Mouse (Mus musculus) midbrain, embryonic 14.5 days (tissue): ENCODE measurements around the gene Fos. TPM values are rescaled to one million over a fixed set of nuclear protein-coding genes. Genes with fewer than 3 reads are reported as not detected.

ENCODE experiments used
- ATAC-seq: fragments of 200-750 bp; cut with Nextera tagmentation; 2 replicates; pipeline ENCODE4 v1.8.0; 2017; ENCODE audit warnings: moderate number of reproducible peaks, moderate library complexity; ENCODE audit not compliant: low FRiP score, low TSS enrichment
- DNase-seq: peaks from one replicate; pipeline ENCODE4 v3.0.0-alpha.2; 2015
- H3K27ac ChIP-seq: fragments of 300-500 bp; sonication (generic); replicated peaks from 2 replicates; pipeline ENCODE4 v1.5.1; 2014; ENCODE audit warnings: mild to moderate bottlenecking, low read depth, low read length, moderate library complexity
- H3K27me3 ChIP-seq: fragments of 300-500 bp; sonication (generic); 2 replicates; pipeline ENCODE4 v1.6.1; 2014; ENCODE audit warnings: low read length, control low read depth, mixed read lengths; ENCODE audit not compliant: control insufficient read depth, insufficient read depth
- H3K36me3 ChIP-seq: fragments of 300-500 bp; sonication (generic); 2 replicates; pipeline ENCODE4 v1.6.1; 2014; ENCODE audit warnings: low read length, control low read depth; ENCODE audit not compliant: control insufficient read depth, insufficient read depth
- H3K4me1 ChIP-seq: fragments of 300-500 bp; sonication (generic); 2 replicates; pipeline ENCODE4 v1.6.1; 2014; ENCODE audit warnings: mild to moderate bottlenecking, antibody characterized with exemption, low read length, control low read depth; ENCODE audit not compliant: control insufficient read depth, insufficient read depth
- H3K4me2 ChIP-seq: fragments of 300-500 bp; sonication (generic); 2 replicates; pipeline ENCODE4 v1.6.1; 2014; ENCODE audit warnings: mild to moderate bottlenecking, low read length, moderate library complexity
- H3K4me3 ChIP-seq: fragments of 300-500 bp; sonication (generic); replicated peaks from 2 replicates; pipeline ENCODE4 v1.5.1; 2014; ENCODE audit warnings: low read depth, low read length
- H3K9ac ChIP-seq: fragments of 300-500 bp; sonication (generic); replicated peaks from 2 replicates; pipeline ENCODE4 v1.6.1; 2014; ENCODE audit warnings: mild to moderate bottlenecking, low read length, moderate library complexity
- H3K9me3 ChIP-seq: fragments of 300-500 bp; sonication (generic); 2 replicates; pipeline ENCODE4 v1.6.1; 2016; ENCODE audit warnings: low read length, control low read depth, mixed read lengths; ENCODE audit not compliant: control insufficient read depth
- WGBS: fragments of 180-500 bp; shearing (Covaris S2); extraction: QIAGEN DNeasy Blood & Tissue Kit; methylation state at CpG from one replicate; pipeline ENCODE4 v1.1.7; 2014; 5-methylcytosine and 5-hydroxymethylcytosine counted together
- polyA plus RNA-seq: library from polyadenylated mRNA; unstranded; fragments of >200 nt; fragmentation: Nextera tagmentation; extraction: Ambion mirVana; gene quantifications from 2 replicates; pipeline ENCODE4 v1.2.1, GENCODE M21; 2014

Fos gene
- polyA plus RNA-seq = 1.1 and 1.2 TPM in 2 replicates

DNA sequence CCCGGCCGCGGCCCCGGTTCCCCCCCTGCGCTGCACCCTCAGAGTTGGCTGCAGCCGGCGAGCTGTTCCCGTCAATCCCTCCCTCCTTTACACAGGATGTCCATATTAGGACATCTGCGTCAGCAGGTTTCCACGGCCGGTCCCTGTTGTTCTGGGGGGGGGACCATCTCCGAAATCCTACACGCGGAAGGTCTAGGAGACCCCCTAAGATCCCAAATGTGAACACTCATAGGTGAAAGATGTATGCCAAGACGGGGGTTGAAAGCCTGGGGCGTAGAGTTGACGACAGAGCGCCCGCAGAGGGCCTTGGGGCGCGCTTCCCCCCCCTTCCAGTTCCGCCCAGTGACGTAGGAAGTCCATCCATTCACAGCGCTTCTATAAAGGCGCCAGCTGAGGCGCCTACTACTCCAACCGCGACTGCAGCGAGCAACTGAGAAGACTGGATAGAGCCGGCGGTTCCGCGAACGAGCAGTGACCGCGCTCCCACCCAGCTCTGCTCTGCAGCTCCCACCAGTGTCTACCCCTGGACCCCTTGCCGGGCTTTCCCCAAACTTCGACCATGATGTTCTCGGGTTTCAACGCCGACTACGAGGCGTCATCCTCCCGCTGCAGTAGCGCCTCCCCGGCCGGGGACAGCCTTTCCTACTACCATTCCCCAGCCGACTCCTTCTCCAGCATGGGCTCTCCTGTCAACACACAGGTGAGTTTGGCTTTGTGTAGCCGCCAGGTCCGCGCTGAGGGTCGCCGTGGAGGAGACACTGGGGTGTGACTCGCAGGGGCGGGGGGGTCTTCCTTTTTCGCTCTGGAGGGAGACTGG is at the start of gene Fos:
Gene Fos, plus strand, starts transcription at position 410 of the 817 bp plus-strand sequence.
- Histone ChIP-seq H3K9ac (peak within 1 kb of the TSS; percentile 14; the same call in 1 of the 2 replicates), H3K9me3 (no peaks in the 10 kb centered on the region), H3K4me1 (peaks cover 29% of the 10 kb centered on the region), H3K27me3 (peaks cover 17% of the 10 kb centered on the region), H3K4me2 (peak within 1 kb of the TSS; percentile 98), H3K4me3 (peak within 1 kb of the TSS; percentile 46), H3K36me3 (no peaks in the 10 kb centered on the region), H3K27ac (no peak within 1 kb of the TSS)
- under 1% methylated on average over 56 of the region's 56 CpGs for WGBS
- ATAC-seq (peak; percentile 89), DNase-seq (peak; percentile 91)

DNA sequence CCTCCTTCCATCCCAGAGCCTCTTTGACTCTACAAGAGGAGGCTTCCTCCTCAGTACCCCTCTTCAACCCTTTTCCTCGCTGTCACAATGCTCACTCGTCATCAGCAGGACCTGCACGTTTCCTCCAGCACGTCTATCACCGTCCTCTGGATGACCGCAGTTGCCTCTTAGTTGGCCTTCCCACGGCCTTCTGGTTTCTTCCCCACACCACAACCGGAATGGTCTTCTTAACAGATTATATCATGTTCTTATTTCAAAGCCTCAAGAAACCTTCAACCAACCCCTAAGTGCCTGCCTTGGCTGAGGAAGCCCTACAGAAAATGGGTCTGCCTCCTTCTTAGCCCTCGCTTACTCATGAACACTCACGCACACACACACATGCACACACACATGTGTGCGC is 48.0 kb upstream of the Fos start:
- H3K27me3 ChIP-seq = no peaks in the 10 kb centered on the region
- ATAC-seq (no peak), DNase-seq (no peak)
- H3K36me3 ChIP-seq = no peaks in the 10 kb centered on the region
- no peak overlapping the region for H3K27ac ChIP-seq
- no peak overlapping the region for H3K4me3 ChIP-seq
- H3K4me1 ChIP-seq = no peaks in the 10 kb centered on the region
- H3K9ac ChIP-seq = no peak overlapping the region
- no peak overlapping the region for H3K4me2 ChIP-seq
- WGBS = 94% methylated on average over 11 of the region's 11 CpGs
- no peaks in the 10 kb centered on the region for H3K9me3 ChIP-seq

DNA sequence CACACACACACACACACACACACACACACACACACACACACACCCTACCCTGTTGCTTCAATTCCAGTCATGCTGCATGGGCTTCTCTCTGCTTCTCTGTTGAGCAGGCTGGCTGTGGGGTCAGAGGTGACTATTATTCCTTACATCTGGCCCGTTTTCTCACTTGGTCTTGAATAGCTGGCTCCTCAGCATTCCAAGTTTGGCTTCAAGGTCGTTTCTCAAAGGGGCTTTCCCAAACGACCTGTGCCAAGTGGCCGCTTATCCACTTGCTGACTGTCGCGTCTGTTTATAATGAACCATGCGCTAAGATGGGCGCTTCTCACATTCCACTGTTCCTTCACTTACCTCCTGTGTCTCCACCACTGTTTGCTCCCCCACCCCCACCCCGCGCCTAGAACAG is 47.6 kb upstream of the Fos start:
- WGBS = 70% methylated on average over 10 of the region's 10 CpGs
- Histone ChIP-seq H3K9ac (no peak overlapping the region), H3K27me3 (no peaks in the 10 kb centered on the region), H3K9me3 (no peaks in the 10 kb centered on the region), H3K4me3 (no peak overlapping the region), H3K27ac (no peak overlapping the region), H3K4me2 (no peak overlapping the region), H3K4me1 (no peaks in the 10 kb centered on the region), H3K36me3 (no peaks in the 10 kb centered on the region)
- DNase-seq = no peak
- no peak for ATAC-seq

DNA sequence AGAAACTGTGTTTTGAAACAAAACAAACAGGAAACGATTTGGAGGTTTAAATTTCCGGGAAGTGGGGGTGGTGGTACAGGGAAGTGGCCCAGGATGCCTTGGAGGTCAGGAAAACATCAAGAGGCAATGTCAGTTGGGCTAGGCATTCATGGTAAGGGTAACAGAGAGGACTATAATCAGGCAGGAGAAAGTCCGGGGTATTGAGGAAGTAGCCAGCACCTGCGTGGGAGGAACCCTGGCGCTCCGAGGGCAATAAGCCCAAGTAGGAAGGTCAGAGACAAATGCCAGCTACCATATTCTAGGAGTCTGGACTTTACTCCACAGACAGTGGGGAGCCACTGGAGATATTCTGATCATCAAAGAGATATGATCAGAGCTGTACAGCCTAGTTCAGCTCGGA is 45.9 kb upstream of the Fos start:
- WGBS = 86% methylated on average over 7 of the region's 7 CpGs
- ATAC-seq (no peak), DNase-seq (no peak)
- no peaks in the 10 kb centered on the region for H3K9me3 ChIP-seq
- no peaks in the 10 kb centered on the region for H3K27me3 ChIP-seq
- no peaks in the 10 kb centered on the region for H3K4me1 ChIP-seq
- H3K4me2 ChIP-seq = no peak overlapping the region
- H3K9ac ChIP-seq = no peak overlapping the region
- no peak overlapping the region for H3K4me3 ChIP-seq
- H3K36me3 ChIP-seq = no peaks in the 10 kb centered on the region
- no peak overlapping the region for H3K27ac ChIP-seq

DNA sequence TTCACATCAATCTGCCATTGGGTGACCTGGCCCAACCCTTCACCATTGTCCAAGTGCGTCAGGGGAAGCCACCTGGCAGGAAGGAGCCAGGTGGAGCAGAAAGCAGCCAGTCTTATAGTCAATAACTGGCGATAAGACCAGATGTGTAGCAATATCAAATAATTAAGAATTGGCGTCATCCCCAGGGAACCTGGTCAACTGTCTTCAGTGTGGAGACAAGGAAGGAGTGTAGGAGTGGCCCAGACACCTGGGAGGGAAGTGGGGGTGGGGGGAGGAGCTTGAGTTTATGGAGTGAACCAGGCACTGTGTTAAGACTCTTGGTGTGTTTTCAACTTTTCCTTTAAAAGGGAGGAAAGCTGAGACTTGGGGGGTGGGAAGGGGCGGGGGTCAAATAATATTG is 43.7 kb upstream of the Fos start:
- no peak overlapping the region for H3K4me3 ChIP-seq

DNA sequence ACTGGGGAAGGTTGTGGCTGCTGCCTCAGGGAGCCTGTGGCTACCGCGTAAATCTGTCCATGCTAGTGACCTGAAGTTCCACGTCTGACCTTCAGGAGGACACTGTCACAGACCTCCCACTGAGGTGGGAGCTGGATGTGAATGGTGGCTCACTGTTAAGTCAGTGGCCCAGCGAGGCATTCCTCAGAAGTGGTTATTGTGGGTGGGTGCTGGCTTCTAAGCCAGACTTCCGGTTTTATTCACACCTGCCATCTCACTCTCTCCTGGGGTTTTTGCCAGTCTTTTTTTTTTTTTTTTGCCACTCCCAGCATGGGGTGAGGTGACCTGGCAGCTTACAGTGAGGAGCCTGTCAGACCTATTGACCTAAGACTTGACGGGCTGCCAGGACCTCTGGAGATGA is 43.3 kb upstream of the Fos start:
- Histone ChIP-seq H3K36me3 (no peaks in the 10 kb centered on the region), H3K4me1 (no peaks in the 10 kb centered on the region), H3K4me2 (no peak overlapping the region), H3K27me3 (no peaks in the 10 kb centered on the region), H3K27ac (no peak overlapping the region), H3K9ac (no peak overlapping the region), H3K4me3 (no peak overlapping the region), H3K9me3 (no peaks in the 10 kb centered on the region)
- DNase-seq (no peak), ATAC-seq (no peak)
- WGBS = 68% methylated on average over 6 of the region's 6 CpGs

More for the DNA sequence above, 43.7 kb upstream of the Fos start:
- Histone ChIP-seq H3K36me3 (no peaks in the 10 kb centered on the region), H3K9me3 (no peaks in the 10 kb centered on the region), H3K4me1 (no peaks in the 10 kb centered on the region), H3K4me2 (no peak overlapping the region), H3K9ac (no peak overlapping the region), H3K27ac (no peak overlapping the region), H3K27me3 (no peaks in the 10 kb centered on the region)
- DNase-seq = no peak
- no peak for ATAC-seq
- WGBS = 76% methylated on average over 4 of the region's 4 CpGs

DNA sequence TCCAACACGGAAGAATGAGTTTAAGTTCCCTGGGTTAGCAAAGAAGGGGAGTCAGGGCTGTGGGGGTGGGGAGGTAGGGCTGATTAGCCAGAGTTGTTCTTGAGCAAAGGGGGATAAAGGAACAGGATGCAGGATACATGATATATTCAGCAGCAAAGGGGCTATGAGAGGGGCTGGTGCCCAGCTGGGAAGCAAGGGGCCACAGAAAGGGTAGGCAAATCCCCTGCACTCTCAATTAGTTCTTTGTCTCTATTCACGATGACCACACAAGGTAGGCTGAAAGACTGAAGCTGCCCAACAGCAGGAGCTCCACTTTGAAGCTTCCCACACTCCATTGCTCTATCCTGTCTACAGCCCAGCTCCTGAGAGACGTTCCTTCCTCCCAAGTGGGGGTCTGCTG is 39.8 kb upstream of the Fos start:
- no peaks in the 10 kb centered on the region for H3K9me3 ChIP-seq
- no peak overlapping the region for H3K9ac ChIP-seq
- no peaks in the 10 kb centered on the region for H3K36me3 ChIP-seq
- 6% methylated on average over 3 of the region's 3 CpGs for WGBS
- ATAC-seq (no peak), DNase-seq (no peak)
- no peaks in the 10 kb centered on the region for H3K27me3 ChIP-seq
- no peak overlapping the region for H3K4me2 ChIP-seq
- H3K27ac ChIP-seq = no peak overlapping the region
- no peak overlapping the region for H3K4me3 ChIP-seq
- H3K4me1 ChIP-seq = peaks cover 6% of the 10 kb centered on the region; the same call in 1 of the 2 replicates

DNA sequence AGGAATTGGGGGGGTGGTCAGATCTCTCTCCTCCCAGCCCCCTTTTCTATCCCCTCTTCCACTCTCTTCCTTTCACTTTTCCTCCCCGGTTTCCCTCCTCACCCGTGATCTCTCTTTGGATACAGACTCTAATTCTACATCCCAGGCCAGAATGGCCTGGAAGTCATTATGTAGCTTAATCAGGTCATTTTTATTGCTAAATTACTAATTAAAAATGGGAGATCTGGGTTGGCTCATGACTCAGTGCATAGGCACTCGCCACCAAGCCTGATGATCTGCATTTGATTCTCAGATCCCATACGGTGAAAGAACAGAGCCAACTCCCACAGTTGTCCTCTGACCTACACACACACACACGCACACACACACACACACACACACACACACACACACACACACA is 39.2 kb upstream of the Fos start:
- 70% methylated on average over 5 of the region's 5 CpGs for WGBS
- H3K9ac ChIP-seq = no peak overlapping the region
- DNase-seq (no peak), ATAC-seq (no peak)
- no peak overlapping the region for H3K4me2 ChIP-seq
- no peaks in the 10 kb centered on the region for H3K9me3 ChIP-seq
- peaks cover 6% of the 10 kb centered on the region; the same call in 1 of the 2 replicates for H3K4me1 ChIP-seq
- no peak overlapping the region for H3K27ac ChIP-seq
- no peaks in the 10 kb centered on the region for H3K36me3 ChIP-seq
- H3K4me3 ChIP-seq = no peak overlapping the region
- H3K27me3 ChIP-seq = no peaks in the 10 kb centered on the region

DNA sequence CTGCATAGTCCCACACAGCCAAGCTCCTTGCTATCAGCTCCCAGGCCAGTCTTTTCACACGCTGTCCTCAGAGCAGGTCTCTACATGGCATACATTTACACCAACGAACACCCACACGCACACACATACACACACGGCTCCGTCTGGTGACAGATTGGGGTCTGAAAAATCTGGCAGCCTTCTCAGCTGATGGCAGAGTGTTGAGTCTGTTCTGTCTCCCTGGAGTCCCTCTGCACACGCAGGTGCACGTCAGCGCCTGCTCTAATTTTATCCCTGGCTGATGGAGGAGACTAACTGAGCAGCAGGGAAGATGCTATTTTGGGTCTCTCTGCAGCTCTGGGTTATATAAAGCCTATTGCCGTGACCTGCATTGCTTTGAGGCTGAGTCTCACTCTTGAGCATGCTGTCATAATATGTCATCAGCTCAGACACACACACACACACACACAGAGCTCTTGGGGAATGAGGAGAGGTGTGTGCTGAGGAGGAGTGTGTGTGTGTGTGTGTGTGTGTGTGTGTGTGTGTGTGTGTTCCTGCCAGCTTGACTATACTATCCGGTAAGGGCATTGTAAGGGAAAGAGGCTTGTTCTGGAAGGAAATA is 37.6 kb upstream of the Fos start:
- peaks cover 6% of the 10 kb centered on the region; the same call in 1 of the 2 replicates for H3K4me1 ChIP-seq
- peak overlapping the region; percentile 53 for H3K27ac ChIP-seq
- no peaks in the 10 kb centered on the region for H3K27me3 ChIP-seq
- no peaks in the 10 kb centered on the region for H3K36me3 ChIP-seq
- H3K9me3 ChIP-seq = no peaks in the 10 kb centered on the region
- H3K9ac ChIP-seq = no peak overlapping the region
- no peak overlapping the region for H3K4me3 ChIP-seq
- DNase-seq (peak; percentile 65), ATAC-seq (peak; percentile 53)
- H3K4me2 ChIP-seq = peak overlapping the region; percentile 6; the same call in 1 of the 2 replicates
- WGBS = 58% methylated on average over 10 of the region's 10 CpGs
